Mouse (Mus musculus): Measurements from ENCODE around the gene Col27a1. TPM values are rescaled to one million over a fixed set of nuclear protein-coding genes. Genes with fewer than 3 reads are reported as not detected.

Gene Col27a1
- total RNA-seq, 2 experiments from 2014 or later = 3.3 to 4.0 TPM

Small RNAs within 50 kb of the gene (microRNA-seq; reads per million reads assigned to microRNA genes)
- gene Mir455 = 979 to 1,027 reads per million in 2 experiments

Other genes starting within 250 kb of the Col27a1 start
- gene Zfp618, start 248.4 kb upstream of the Col27a1 start, total RNA-seq (2021) = 1 to 10 TPM; 6.3 to 7.3 TPM
- gene Ambp, start 59.2 kb upstream of the Col27a1 start, total RNA-seq (2021) = not detected
- not detected for gene Kif12, start 41.9 kb upstream of the Col27a1 start, total RNA-seq (2021)
- gene Orm1, start 130.6 kb downstream of the Col27a1 start, total RNA-seq (2021) = not detected
- not detected for gene Orm3, start 142.2 kb downstream of the Col27a1 start, total RNA-seq (2021)
- gene Orm2, start 148.4 kb downstream of the Col27a1 start, total RNA-seq (2021) = not detected
- 1 to 10 TPM; 2.9 to 3.0 TPM for gene Akna, start 189.3 kb downstream of the Col27a1 start, total RNA-seq (2021)

Measured in left cerebral cortex, postnatal 25 days (tissue).